Mouse (Mus musculus) thymus, postnatal 25 days (tissue): Measurements from ENCODE around the gene Rftn2.

ENCODE experiments used
- DNase-seq: peaks from one replicate; pipeline ENCODE4 v3.0.0; 2022

Gene Rftn2

GRCm38 (mm10) chr1:55226011-55226857, at the start of gene Rftn2:
TSS of gene Rftn2 (minus strand) at chr1:55226782.
- DNase-seq: no peak

- DNase-seq: no peak
Observed at GRCm38 (mm10) chr1:55265447-55265846, 38.9 kb upstream of the Rftn2 start.

GRCm38 (mm10) chr1:55264385-55264784, 37.8 kb upstream of the Rftn2 start:
- no peak for DNase-seq

- no peak for DNase-seq
Observed at GRCm38 (mm10) chr1:55246374-55246773, 19.8 kb upstream of the Rftn2 start.

GRCm38 (mm10) chr1:55239237-55239636, 12.7 kb upstream of the Rftn2 start:
- DNase-seq: peak; percentile 44

GRCm38 (mm10) chr1:55238496-55238895, 11.9 kb upstream of the Rftn2 start:
- peak; percentile 14 for DNase-seq

GRCm38 (mm10) chr1:55237643-55238161, 11.1 kb upstream of the Rftn2 start:
- DNase-seq: no peak

GRCm38 (mm10) chr1:55236890-55237642, 10.5 kb upstream of the Rftn2 start, which contains the start of gene Mars2:
TSS of gene Mars2 (plus strand) at chr1:55237177.
- DNase-seq: peak; percentile 95

- DNase-seq: no peak
Observed at GRCm38 (mm10) chr1:55236487-55236886, 9.9 kb upstream of the Rftn2 start.

GRCm38 (mm10) chr1:55234910-55235520, 8.4 kb upstream of the Rftn2 start:
- DNase-seq: no peak

GRCm38 (mm10) chr1:55228256-55228884, 1.8 kb upstream of the Rftn2 start:
- DNase-seq: no peak

GRCm38 (mm10) chr1:55227376-55227775, 794 bp upstream of the Rftn2 start:
- DNase-seq: no peak

GRCm38 (mm10) chr1:55225398-55225797, 1.2 kb downstream of the Rftn2 start:
- no peak for DNase-seq

GRCm38 (mm10) chr1:55224111-55224510, 2.5 kb downstream of the Rftn2 start:
- DNase-seq: no peak

- no peak for DNase-seq
Observed at GRCm38 (mm10) chr1:55223026-55223425, 3.6 kb downstream of the Rftn2 start.

GRCm38 (mm10) chr1:55221352-55221751, 5.2 kb downstream of the Rftn2 start:
- no peak for DNase-seq

GRCm38 (mm10) chr1:55217191-55217590, 9.4 kb downstream of the Rftn2 start:
- no peak for DNase-seq

GRCm38 (mm10) chr1:55215185-55215813, 11.3 kb downstream of the Rftn2 start:
- DNase-seq: peak; percentile 55

- no peak for DNase-seq
Observed at GRCm38 (mm10) chr1:55213936-55214335, 12.6 kb downstream of the Rftn2 start.

- no peak for DNase-seq
Observed at GRCm38 (mm10) chr1:55213475-55213874, 13.1 kb downstream of the Rftn2 start.

- no peak for DNase-seq
Observed at GRCm38 (mm10) chr1:55212771-55213170, 13.8 kb downstream of the Rftn2 start.

- DNase-seq: no peak
Observed at GRCm38 (mm10) chr1:55211081-55211480, 15.5 kb downstream of the Rftn2 start.
